Mouse (Mus musculus): ENCODE results near the gene Max.

DNA sequence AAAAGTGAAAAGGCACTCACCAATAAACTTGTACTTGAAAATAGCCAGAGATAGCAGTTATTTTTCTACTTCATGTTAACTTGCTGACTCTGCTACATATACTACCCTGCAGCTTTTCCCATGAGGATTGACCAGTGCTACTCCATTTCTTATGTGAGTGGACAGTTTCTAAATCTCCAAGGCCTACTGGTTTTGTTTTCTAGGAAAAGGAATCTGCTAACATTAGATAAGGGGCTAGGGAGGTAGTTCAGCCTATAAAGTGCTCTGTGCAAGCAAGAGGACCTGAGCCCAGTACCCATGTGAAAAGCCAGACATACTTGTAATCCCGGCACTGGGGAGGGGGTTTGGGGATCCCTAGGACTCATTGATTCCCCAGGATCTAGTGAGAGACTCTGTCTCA lies 55.7 kb downstream of the Max start:
- TF ChIP-seq POLR2A (IDR thresholded peaks at IDR 0.05; ENCODE audit: borderline replicate concordance, extremely low read depth, insufficient read depth, insufficient read length, poor library complexity, severe bottlenecking) = no peak
- TF ChIP-seq CTCF (IDR thresholded peaks at IDR 0.05; ENCODE audit: borderline replicate concordance, extremely low read depth, insufficient read depth, insufficient read length) = no peak
